Mouse (Mus musculus): ENCODE results near the gene Kdm2b.

Gene Kdm2b

DNA sequence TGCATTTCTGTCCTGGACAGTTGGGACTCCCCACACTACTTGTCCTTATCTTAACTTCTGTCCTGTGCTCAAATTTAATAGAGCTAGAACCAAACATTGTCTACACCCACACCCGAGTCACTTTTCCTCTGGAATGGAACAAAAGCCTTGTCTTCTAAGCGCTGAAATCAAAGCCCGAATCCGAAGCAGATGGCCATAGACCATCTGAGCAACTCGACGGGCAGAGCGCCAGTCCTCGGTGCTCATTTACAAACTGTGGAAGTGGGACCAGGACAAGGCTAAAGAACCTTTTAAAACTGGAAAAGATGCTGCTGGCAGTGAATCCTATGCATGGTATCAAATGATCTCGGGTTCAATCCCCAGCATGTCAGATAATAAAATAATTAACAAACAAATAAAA is 17.5 kb downstream of the Kdm2b start:
- no peak for DNase-seq (ENCODE audit: low read depth)

DNA sequence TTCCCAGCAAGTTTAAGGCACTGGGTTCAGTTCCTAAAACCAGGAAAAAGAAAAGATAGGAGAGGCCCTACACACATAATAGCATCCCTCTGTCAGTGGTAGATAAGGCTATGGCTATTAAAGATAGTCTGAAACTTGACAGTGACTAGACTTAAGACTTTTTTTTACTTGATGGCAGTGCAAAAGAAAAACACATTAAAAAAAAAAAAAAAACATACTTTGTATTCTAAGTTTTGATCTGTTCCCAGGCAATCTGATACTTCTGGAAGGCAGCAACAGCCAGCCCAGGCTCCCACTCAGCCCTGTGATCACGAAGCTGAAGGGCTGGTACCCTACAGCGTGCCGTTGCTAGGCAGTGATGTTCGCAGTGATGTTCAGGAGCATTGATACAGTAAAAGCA is 18.2 kb downstream of the Kdm2b start:
- DNase-seq (ENCODE audit: low read depth), result peak; percentile 40

GRCm38 (mm10) chr5:122970056-122970455 is 19.6 kb downstream of the Kdm2b start:
- no peak for DNase-seq (ENCODE audit: low read depth)

DNA sequence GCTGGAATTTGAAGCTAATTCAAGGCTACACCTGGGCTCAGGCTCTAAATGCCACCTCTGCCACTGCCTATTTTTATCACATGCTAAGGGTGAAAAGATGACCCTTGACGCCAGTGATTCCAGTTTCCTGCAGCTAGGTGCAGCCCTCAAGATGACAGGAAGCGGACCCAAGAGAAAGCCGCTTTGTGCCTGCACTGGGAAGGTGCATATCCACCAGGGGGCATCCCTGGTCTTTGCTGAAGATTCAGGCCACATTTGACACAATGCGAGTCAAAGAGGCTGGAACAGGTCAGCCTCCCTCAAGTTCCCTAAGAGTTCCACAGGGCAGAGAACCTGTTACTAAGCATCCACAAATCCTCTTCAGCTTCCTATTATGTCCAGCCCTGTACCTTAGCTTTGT is 21.3 kb downstream of the Kdm2b start:
- DNase-seq (ENCODE audit: low read depth), result peak; percentile 51

GRCm38 (mm10) chr5:122965427-122965826 is 24.2 kb downstream of the Kdm2b start:
- no peak for DNase-seq (ENCODE audit: low read depth)

- DNase-seq (ENCODE audit: low read depth), result no peak
Measured at GRCm38 (mm10) chr5:122964853-122965252, 24.8 kb downstream of the Kdm2b start.

DNA sequence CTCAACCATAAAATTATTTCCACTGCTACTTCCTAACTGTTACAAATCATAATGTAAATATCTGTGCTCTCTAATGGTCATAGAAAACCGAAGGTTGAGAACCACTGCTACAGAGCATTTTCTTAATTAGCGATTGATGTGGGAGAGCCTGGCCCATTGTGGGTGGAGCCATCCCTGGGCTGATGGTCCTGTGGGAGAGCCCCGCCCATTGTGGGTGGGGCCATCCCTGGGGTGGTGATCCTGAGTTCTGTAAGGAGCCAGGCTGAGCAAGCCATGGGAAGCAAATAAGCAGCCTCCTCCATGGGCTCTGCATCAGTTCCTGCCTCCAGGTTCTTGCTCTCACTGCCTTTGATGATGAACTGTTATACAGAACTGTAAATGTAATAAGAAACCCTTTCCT is 27.7 kb downstream of the Kdm2b start:
- no peak for DNase-seq (ENCODE audit: low read depth)

GRCm38 (mm10) chr5:122959391-122959790 is 30.2 kb downstream of the Kdm2b start:
- DNase-seq (ENCODE audit: low read depth), result no peak

- DNase-seq (ENCODE audit: low read depth), result no peak
Measured at GRCm38 (mm10) chr5:122956059-122956458, 33.6 kb downstream of the Kdm2b start.

DNA sequence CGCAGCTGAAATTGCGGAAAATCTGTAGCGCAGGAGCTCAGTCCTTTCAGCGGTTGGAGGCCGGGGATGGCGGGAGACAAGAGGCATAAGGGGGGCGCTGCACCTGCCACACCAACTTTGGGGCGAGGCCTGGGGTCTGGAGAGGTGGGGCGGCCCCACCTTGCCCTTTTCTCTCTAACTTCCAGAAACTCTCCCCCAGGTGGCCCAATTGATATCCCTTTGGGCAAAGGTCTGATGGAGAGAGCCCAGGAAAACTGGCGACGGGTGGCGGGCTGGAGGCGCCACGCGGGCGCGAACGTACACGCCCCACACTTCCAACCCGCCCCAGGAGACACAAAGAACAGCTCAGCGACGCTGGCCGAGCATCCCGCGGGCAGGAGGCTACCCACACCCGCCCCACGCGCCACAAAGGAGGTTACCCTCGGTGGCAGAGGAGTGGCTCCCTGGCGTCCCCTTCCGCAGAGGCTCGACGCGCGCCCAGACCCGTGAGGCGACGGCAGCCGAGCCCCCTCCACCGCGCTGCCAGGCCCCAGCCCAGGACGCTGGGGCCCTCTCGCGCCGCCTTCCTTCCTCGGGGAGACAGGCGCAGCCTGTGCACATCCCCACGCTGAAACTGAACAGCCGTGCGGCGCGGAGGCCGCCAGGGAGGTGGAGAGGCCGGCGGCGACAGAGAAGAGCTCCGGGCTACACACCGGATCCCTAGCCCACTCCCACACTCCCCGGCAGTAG is 37.5 kb downstream of the Kdm2b start:
- no peak for DNase-seq (ENCODE audit: low read depth)

GRCm38 (mm10) chr5:122951056-122951912 is 38.3 kb downstream of the Kdm2b start:
- DNase-seq (ENCODE audit: low read depth), result no peak

GRCm38 (mm10) chr5:122950329-122950953 is 39.2 kb downstream of the Kdm2b start:
- no peak for DNase-seq (ENCODE audit: low read depth)

- no peak for DNase-seq (ENCODE audit: low read depth)
Measured at GRCm38 (mm10) chr5:122949101-122949500, 40.5 kb downstream of the Kdm2b start.

- DNase-seq (ENCODE audit: low read depth), result no peak
Measured at GRCm38 (mm10) chr5:122947534-122947933, 42.1 kb downstream of the Kdm2b start.

- DNase-seq (ENCODE audit: low read depth), result no peak
Measured at GRCm38 (mm10) chr5:122938676-122939075, 50.9 kb downstream of the Kdm2b start.

DNA sequence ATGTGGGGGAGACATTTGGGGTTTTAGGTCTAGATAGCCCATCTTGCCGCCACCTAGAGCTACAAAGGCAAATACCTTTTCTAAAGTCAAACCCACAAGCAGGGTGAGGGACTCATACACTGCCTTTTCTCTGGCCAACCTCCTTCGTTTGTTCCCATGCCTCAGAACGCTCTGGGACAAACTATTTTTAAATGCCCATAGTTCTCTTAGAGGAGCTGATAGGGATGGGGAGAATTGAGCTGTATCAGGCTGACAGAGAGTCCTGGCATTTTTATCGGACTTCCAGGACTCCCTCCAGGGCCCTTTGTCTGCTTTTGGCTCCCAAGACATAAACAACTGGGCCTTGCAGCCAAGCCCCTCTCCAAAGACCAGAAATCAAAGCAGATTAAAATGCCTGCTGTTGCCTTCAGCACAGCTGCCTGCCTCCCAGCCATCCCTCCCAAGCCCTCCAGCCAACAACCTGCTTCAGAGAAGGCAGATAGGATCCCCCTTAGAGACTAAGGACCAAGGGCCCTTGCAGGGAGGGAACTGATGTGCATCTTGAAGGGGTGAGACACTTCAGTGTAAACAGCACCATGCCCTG is 51.6 kb downstream of the Kdm2b start:
- DNase-seq (ENCODE audit: low read depth), result no peak

GRCm38 (mm10) chr5:122937031-122937430 is 52.6 kb downstream of the Kdm2b start:
- no peak for DNase-seq (ENCODE audit: low read depth)

DNA sequence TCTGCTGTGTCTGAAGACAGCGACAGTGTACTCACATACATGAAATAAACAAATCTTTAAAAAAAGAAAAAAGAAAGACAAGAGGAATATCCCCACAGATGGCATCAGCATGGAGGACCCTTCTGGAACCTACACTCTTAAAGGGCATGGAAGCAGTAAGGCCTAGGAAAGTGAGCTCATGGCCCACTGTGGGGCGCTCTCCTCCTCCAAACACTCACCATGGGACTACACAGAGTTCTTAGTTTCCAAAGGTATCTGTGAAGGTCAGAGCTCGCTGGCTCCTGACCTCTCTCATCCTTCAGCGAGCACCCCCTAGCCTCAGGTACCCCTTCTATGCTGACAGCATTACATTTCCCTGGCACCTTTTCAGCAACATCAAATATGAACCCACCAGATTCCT is 53.8 kb downstream of the Kdm2b start:
- DNase-seq (ENCODE audit: low read depth), result no peak

GRCm38 (mm10) chr5:122930991-122931390 is 58.6 kb downstream of the Kdm2b start:
- DNase-seq (ENCODE audit: low read depth), result no peak

DNA sequence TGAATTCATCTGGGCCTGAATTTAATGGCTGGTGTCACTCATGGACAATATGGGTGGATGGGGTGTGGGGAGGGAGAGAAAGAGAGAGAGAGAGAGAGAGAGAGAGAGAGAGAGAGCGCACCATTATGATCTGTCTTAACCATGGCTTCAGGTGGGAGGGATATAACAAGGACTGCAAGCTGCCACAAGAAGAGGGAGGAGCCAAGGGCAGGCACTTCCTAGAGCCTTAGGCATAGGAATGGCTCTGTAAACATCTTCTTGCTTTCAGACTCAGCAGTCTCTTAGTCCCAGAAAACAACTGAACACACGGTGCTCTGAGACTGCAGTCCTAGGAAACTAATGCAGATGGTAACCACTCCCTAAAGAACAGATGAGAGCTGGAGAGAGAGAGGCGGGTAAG is 61.3 kb downstream of the Kdm2b start:
- no peak for DNase-seq (ENCODE audit: low read depth)

GRCm38 (mm10) chr5:122927703-122928102 is 61.9 kb downstream of the Kdm2b start:
- DNase-seq (ENCODE audit: low read depth), result no peak

DNA sequence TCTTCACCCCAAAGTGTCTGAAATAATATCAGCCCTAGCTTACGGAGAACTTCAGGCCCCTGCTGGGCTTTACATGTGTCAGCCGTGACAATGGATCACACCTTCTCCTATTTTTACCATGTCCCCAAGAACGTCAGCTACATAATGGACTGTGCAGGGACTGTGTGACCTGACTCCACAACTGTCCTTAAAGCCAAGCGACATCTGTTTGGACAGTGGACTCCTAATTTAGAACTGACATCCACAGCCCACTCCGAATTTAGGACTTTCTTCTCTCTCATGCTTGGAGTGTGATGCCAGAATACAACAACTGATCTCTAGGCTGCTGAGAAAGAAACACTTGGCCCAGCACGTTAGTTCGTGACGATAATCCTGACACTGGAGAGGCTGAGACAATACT is 62.5 kb downstream of the Kdm2b start:
- DNase-seq (ENCODE audit: low read depth), result no peak

DNA sequence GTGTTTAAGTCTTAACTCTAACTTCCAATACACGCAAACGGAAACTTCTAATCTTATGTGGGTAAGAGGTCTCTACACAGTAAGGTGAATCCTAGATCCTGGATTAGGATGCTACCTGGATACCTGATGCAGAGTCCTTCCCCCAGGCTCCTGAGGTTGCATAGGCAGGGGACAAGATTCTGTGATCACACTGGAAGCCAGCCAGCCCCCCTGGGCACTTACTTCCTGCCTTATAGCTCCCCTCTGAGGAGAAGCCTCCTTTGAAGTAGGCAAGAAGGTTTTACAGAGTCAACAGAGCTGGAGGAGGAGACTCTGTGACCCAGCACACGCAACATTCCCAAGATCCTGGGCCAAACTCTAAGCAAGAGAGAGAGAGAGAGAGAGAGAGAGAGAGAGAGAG is 63.3 kb downstream of the Kdm2b start:
- no peak for DNase-seq (ENCODE audit: low read depth)
